Mouse (Mus musculus): ENCODE results near the gene Gucy2g.

The Gucy2g gene
- long read RNA-seq, experiment 1: 0 reads
- long read RNA-seq, experiment 2: 0 reads

- intact Hi-C loops (cut with DNase I): no loop called here
Measured at GRCm38 (mm10) chr19:55241186-55241645, at the start of gene Gucy2g. TSS of gene Gucy2g (minus strand) at chr19:55241236.

DNA sequence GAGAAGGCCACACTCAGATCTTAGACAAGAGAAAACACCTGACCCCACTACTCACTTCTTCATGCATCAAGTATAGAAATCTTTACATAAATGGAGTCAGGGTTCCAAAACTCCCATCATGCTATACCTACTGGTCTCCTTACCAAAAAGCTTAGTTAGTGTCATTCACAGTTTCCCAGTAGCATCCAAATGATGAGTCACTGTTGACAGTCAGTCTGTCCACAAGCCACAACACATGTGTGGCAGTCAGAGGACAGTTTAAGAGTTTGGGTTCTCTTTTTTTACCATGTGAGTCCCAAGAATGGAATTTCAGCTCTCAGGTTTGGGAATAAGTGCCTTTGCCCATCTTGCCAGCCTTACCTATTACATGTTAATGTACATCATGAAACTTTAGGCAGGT lies 47.9 kb upstream of the Gucy2g start:
- intact Hi-C loops (cut with DNase I): no loop called here

- intact Hi-C loops (cut with DNase I): no loop called here
Measured at GRCm38 (mm10) chr19:55286034-55286433, 45.0 kb upstream of the Gucy2g start.

GRCm38 (mm10) chr19:55284093-55284492 lies 43.1 kb upstream of the Gucy2g start:
- intact Hi-C loops (cut with DNase I): no loop called here

DNA sequence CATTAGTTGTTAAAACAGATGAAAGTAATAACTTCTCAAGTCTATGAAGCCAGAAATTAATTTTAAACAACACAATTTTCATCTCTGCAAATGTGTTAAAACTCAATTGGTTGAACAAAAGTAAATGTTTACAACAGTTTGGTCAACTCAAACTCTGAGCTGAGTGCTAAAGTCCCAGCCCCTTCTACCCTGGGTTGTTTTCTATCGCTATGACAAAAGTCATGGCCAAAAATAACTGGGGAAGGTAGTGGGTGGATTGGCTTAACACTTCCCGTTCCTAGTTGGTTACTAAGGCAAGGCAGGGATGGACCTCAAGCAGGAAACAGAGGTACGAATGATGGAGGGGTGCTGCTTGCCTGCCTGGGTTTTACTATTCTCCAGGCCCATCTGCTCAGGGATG lies 35.7 kb upstream of the Gucy2g start:
- intact Hi-C loops (cut with DNase I): no loop called here

GRCm38 (mm10) chr19:55276100-55276499 lies 35.1 kb upstream of the Gucy2g start:
- intact Hi-C loops (cut with DNase I): no loop called here

DNA sequence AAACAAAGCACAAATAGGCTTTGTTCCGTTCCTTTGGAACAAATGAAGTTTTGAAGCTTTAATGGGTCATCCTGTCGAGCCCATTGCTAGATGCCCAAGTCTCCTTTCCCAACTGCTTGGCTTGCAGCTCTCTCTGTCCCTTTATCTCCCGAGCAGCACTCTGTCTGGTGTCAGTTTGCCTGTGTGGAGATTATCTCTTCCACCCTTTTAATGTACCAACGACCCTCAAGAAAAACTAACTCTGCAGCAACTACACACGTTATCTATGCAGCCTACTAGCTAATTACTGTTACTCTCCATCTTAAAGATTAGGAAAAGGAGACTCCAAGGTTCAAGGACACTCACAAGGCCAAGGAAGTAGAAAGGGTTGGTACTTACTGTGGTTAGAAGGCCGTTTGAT lies 32.3 kb upstream of the Gucy2g start:
- intact Hi-C loops (cut with DNase I): no loop called here

- intact Hi-C loops (cut with DNase I): no loop called here
Measured at GRCm38 (mm10) chr19:55271448-55271847, 30.4 kb upstream of the Gucy2g start.

DNA sequence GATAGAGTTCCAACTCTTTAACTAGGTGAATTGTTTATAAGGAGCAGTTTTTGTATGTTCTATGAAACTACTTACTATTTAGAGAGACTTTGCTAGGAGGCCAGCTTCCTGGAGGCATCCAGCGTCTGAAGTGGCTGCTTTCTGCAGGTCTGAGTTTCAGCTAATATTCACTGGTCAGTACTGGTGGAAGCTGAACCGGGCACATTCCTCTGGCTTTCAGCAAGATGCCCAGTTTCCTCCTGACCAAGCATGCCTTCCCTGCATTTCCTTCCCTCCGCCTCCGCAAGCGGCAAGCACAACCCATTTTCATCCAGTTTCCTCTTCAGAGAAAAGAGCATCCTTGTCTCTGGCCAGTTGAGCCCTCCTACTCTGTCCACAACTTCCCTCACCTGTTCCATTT lies 28.0 kb upstream of the Gucy2g start:
- intact Hi-C loops (cut with DNase I): no loop called here

DNA sequence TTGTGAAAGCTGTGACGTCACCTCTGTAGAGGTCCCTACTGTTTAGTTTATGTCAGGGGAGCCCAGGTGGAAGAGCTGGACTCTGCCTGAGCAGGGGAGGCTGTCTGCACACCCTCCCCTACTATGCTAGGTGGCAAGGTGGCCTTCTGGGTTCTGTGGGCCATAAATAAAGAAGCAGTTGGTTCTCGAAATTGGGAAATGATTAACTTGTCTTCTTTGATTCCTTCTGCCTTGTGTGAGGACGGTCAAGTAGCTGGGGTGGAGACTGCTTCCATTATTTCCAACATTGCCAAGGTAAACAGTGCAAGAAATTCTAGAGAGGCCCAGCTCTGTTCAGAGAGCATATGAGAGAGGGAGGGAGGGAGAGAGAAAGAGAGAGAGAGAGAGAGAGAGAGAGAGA lies 27.1 kb upstream of the Gucy2g start:
- intact Hi-C loops (cut with DNase I): no loop called here

DNA sequence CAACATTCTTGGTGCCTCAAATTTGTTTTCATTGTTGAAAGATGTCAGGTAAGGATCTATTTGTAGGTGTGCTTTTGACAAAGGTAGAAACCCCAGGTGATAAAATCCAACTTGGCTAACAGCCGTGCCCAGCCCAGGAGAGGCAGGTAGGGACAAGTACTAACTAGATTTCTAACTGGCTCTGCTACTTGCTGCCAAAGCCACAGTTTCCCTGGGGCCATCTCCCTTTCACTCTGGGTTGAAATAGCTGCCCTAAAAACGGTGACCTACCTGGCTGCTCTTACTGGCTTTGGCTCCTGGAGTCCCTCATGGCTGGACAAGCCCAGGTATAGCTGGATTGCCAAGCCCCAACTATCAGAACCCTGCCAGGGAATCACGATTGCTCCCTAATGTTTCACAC lies 25.8 kb upstream of the Gucy2g start:
- intact Hi-C loops (cut with DNase I): no loop called here

- intact Hi-C loops (cut with DNase I): no loop called here
Measured at GRCm38 (mm10) chr19:55265269-55265668, 24.2 kb upstream of the Gucy2g start.

- intact Hi-C loops (cut with DNase I): loop anchor here (5.0 kb wide), 1 partner anchor 38 kb away; no protein-coding TSS in a partner anchor
Measured at GRCm38 (mm10) chr19:55260389-55261184, 19.6 kb upstream of the Gucy2g start.

GRCm38 (mm10) chr19:55258514-55258913 lies 17.5 kb upstream of the Gucy2g start:
- intact Hi-C loops (cut with DNase I): no loop called here

DNA sequence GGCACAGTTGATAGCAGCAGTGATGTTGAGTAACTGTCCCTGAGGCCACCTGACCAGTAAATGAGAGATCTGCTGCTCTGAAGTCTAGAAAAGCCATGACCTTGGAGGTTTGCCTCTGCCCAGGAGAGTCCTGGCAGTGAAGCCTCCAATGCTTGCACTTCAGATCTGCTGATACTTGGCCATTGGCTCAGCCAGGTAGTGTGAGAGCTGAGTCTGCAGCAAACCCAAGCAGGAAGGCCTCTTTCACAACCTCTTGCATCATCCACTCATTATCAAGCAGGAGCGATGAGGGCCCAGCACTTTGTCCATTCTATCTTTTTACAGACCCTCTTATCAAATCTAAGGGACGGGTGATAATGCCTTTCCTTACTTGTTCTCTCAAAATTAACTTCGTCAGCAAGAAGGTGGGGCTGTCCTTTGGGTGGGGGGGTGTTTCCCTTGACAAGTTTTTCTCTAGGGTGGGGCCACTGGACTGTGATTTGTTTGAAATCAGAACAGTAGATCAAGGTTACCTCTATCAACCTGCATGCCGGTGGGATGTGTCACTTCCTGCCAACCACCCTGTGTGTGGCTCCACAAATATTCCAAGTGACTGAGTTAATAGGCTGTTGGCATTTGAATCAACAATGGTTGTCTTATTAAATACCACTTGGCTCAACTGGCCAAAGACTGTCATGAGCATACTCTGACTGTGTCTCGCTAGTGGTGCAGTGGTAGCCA lies 16.8 kb upstream of the Gucy2g start:
- intact Hi-C loops (cut with DNase I): no loop called here

DNA sequence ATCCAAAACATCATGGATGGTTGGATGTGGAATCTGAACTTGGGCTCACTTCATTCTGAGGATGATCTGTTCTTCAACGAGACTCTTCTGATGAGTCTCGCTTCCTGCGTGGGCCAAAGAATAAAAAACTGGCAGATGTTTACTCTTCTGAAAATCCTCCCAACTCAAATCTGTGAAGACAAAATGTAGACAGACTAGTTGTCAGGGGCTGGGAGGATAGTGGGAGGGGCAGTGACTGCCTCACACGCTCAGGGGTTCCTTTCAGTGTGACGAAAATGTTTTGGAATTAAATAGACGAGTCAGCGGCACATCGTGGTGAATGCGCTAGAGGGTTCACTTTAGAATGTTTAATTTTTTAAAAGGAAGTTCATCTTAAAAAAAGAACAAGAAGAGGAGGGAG lies 15.1 kb upstream of the Gucy2g start:
- intact Hi-C loops (cut with DNase I): no loop called here

DNA sequence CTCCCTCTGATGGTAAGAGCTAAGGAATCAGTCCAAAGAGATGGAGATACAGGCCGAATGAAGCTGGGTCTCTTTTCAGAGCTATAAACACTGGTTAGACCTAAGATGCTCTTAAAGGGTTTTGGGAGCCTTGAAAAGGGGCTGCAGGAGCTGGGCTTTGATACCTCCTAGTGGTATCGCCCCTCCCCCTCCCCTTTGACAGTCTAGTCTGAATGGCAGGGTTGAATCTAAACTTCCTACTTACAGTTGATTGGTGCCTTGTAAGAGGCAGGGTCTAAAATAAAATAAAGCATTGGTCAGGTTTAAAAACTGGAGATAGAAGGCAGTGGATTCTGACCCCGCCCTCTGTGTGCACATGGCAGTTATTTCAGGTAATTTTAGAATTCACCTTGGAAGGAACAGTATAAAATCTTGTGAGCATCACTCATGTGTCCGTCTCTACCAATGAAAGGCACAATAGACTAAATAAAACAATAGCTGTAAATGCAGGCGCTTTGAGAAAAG lies 13.5 kb upstream of the Gucy2g start:
- intact Hi-C loops (cut with DNase I): no loop called here

GRCm38 (mm10) chr19:55253570-55254441 lies 12.8 kb upstream of the Gucy2g start:
- intact Hi-C loops (cut with DNase I): no loop called here

DNA sequence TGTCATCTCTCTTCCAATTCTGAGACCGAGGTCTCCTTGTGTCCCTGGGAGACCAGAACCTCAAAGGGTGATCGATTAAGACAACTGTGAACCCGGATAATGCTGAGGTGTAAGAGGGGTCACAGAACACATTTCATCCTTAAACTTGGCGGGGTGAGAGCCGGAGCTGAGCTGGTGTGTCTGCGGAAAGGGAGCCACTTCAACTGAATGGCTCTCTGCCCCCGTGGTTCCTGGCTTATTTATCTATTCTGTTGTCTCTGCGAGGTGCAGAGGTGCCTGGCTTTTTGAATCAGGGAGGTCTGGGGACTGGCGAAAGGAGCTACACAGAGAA lies 12.2 kb upstream of the Gucy2g start:
- intact Hi-C loops (cut with DNase I): no loop called here

DNA sequence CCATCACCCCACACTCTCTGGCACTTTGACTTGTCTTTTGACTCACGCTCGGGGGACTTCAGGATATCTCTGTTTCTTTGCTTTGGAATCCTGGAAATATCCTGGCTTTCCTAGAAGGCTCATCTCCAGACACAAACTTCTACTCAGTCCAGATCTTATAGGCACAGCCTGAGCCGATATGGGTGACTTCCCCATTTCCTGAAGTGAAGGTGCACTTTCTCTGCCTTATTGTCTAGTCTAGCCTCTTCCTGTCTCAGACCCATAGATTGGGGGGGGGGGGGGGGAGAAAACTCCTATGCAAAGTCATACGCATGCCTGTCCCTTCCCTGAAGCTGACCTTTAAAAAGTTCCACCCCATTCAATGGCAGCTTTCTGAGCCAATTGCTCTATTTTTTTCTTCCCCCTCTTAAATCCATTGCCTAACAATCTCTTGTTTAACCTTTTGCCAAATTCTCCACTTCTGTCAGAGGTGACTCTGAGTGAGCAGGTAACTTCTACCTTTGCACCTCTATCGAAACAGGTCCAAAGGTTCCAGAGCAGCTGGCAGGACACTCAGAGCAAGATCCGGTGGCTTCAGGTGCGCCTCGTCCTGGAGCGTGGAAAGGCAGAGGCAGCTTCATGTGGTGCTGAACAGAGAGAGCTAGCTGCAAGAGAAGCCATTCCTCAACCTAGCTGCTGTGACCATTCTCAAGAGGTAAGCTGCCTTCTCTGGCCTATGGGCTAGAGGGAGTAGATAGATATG lies 10.5 kb upstream of the Gucy2g start, which contains the start of gene Acsl5:
TSS of gene Acsl5 (plus strand) at position 556 of the 742 bp plus-strand sequence.
- intact Hi-C loops (cut with DNase I): no loop called here

DNA sequence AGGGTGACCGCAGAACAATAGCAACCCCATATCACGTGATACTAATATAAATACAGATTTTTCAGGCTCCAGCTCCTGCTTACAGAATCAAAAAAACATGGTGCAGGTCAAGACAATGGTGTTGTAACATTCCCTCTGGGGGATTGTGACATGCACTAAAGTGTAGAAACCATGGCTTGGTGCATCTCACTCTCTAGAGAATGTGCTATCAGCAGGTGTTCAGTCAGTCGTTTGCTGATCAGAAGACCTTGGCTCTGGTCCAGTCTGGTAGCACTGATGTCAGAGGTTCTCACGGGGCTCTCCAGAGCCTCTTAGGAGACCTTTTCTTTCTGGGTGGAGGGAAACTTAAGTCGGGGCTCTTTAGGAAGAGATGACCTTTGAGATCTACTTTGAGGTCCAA lies 9.4 kb upstream of the Gucy2g start:
- intact Hi-C loops (cut with DNase I): no loop called here
